Mouse (Mus musculus): Measurements from ENCODE around the gene Pmis2. TPM values are rescaled to one million over a fixed set of nuclear protein-coding genes. Genes with fewer than 3 reads are reported as not detected.

Gene Pmis2
- polyA plus RNA-seq, 1 experiment from 2014 or later, result not detected

- no peak overlapping the region for H3K27ac ChIP-seq
- no peak overlapping the region for H3K4me3 ChIP-seq (replicated peaks; ENCODE audit: low read depth, low read length)
- H3K4me2 ChIP-seq (ENCODE audit: low read length), result no peak overlapping the region
- peaks cover 14% of the 10 kb centered on the region for H3K36me3 ChIP-seq (ENCODE audit: insufficient read depth, low read length)
- DNase-seq (ENCODE audit: low spot score) (no peak), ATAC-seq (replicated peaks; ENCODE audit: low FRiP score, low read depth) (no peak)
- no peaks in the 10 kb centered on the region for H3K27me3 ChIP-seq (ENCODE audit: insufficient read depth, low read length)
- H3K9me3 ChIP-seq (replicated peaks; ENCODE audit: low read length), result no peaks in the 10 kb centered on the region
- no peak for TF ChIP-seq CTCF (IDR thresholded peaks at IDR 0.05; ENCODE audit: low read depth)
- no peaks in the 10 kb centered on the region; the same call in 1 of the 2 replicates for H3K4me1 ChIP-seq (replicated peaks; ENCODE audit: insufficient read depth, low read length)
- no peak overlapping the region for H3K9ac ChIP-seq (ENCODE audit: low read depth, low read length)
- 84% methylated on average over 5 of the region's 5 CpGs for WGBS
These were observed 44.8 kb downstream of the Pmis2 start for GRCm38 (mm10) chr7:30626647-30627046.

- H3K27ac ChIP-seq, result peak within 1 kb of the TSS; percentile 74
- H3K4me3 ChIP-seq (replicated peaks; ENCODE audit: low read depth, low read length), result peak within 1 kb of the TSS; percentile 81
- H3K36me3 ChIP-seq (ENCODE audit: insufficient read depth, low read length), result peaks cover 17% of the 10 kb centered on the region
- DNase-seq (ENCODE audit: low spot score), result peak; percentile 97
- peak; percentile 92 for ATAC-seq (replicated peaks; ENCODE audit: low FRiP score, low read depth)
- H3K27me3 ChIP-seq (ENCODE audit: insufficient read depth, low read length), result no peaks in the 10 kb centered on the region
- WGBS, result 1% methylated on average over 44 of the region's 44 CpGs
- H3K9me3 ChIP-seq (replicated peaks; ENCODE audit: low read length), result no peaks in the 10 kb centered on the region
- no peaks in the 10 kb centered on the region; the same call in 1 of the 2 replicates for H3K4me1 ChIP-seq (replicated peaks; ENCODE audit: insufficient read depth, low read length)
- H3K9ac ChIP-seq (ENCODE audit: low read depth, low read length), result peak within 1 kb of the TSS; percentile 82
- peak within 1 kb of the TSS; percentile 83 for H3K4me2 ChIP-seq (ENCODE audit: low read length)
- no peak for TF ChIP-seq CTCF (IDR thresholded peaks at IDR 0.05; ENCODE audit: low read depth)
These were observed 45.6 kb downstream of the Pmis2 start, which contains the start of gene Cox6b1 for GRCm38 (mm10) chr7:30625530-30626384. Cox6b1 (minus strand) TSS chr7:30626151.

Other genes starting within 250 kb of the Pmis2 start
- gene Nfkbid, start 249.9 kb downstream of the Pmis2 start, polyA plus RNA-seq (2015; fragmentation: Nextera tagmentation; extraction: Ambion mirVana), result 1.1 and 1.2 TPM in 2 replicates
- gene Aplp1, start 226.1 kb downstream of the Pmis2 start, polyA plus RNA-seq (2015; fragmentation: Nextera tagmentation; extraction: Ambion mirVana), result 24.1 and 25.4 TPM in 2 replicates
- 0.65 and 1.5 TPM in 2 replicates for gene Kirrel2, start 213.9 kb downstream of the Pmis2 start, polyA plus RNA-seq (2015; fragmentation: Nextera tagmentation; extraction: Ambion mirVana)
- 3.8 and 4.3 TPM in 2 replicates for gene Nphs1, start 213.3 kb downstream of the Pmis2 start, polyA plus RNA-seq (2015; fragmentation: Nextera tagmentation; extraction: Ambion mirVana)
- gene Prodh2, start 178.0 kb downstream of the Pmis2 start, polyA plus RNA-seq (2015; fragmentation: Nextera tagmentation; extraction: Ambion mirVana), result 22.9 and 34.1 TPM in 2 replicates
- gene Arhgap33, start 136.5 kb downstream of the Pmis2 start, polyA plus RNA-seq (2015; fragmentation: Nextera tagmentation; extraction: Ambion mirVana), result 4.2 TPM in 2 replicates
- gene Hspb6, start 119.4 kb downstream of the Pmis2 start, polyA plus RNA-seq (2015; fragmentation: Nextera tagmentation; extraction: Ambion mirVana), result 15.8 and 17.7 TPM in 2 replicates
- gene Proser3, start 119.3 kb downstream of the Pmis2 start, polyA plus RNA-seq (2015; fragmentation: Nextera tagmentation; extraction: Ambion mirVana), result 5.2 and 5.6 TPM in 2 replicates
- 37.6 and 40.8 TPM in 2 replicates for gene Lin37, start 111.8 kb downstream of the Pmis2 start, polyA plus RNA-seq (2015; fragmentation: Nextera tagmentation; extraction: Ambion mirVana)
- 100 and 102 TPM in 2 replicates for gene U2af1l4, start 108.3 kb downstream of the Pmis2 start, polyA plus RNA-seq (2015; fragmentation: Nextera tagmentation; extraction: Ambion mirVana)
- 5.0 and 7.7 TPM in 2 replicates for gene Gm49396, start 108.3 kb downstream of the Pmis2 start, polyA plus RNA-seq (2015; fragmentation: Nextera tagmentation; extraction: Ambion mirVana)
- 190 TPM in 2 replicates for gene Psenen, start 108.0 kb downstream of the Pmis2 start, polyA plus RNA-seq (2015; fragmentation: Nextera tagmentation; extraction: Ambion mirVana)
- gene Igflr1, start 106.2 kb downstream of the Pmis2 start, polyA plus RNA-seq (2015; fragmentation: Nextera tagmentation; extraction: Ambion mirVana), result 2.4 and 2.5 TPM in 2 replicates
- 4.9 and 5.9 TPM in 2 replicates for gene Kmt2b, start 82.9 kb downstream of the Pmis2 start, polyA plus RNA-seq (2015; fragmentation: Nextera tagmentation; extraction: Ambion mirVana)
- 0.92 and 1.6 TPM in 2 replicates for gene Zbtb32, start 72.7 kb downstream of the Pmis2 start, polyA plus RNA-seq (2015; fragmentation: Nextera tagmentation; extraction: Ambion mirVana)
- gene Upk1a, start 58.8 kb downstream of the Pmis2 start, polyA plus RNA-seq (2015; fragmentation: Nextera tagmentation; extraction: Ambion mirVana), result 35.5 and 48.6 TPM in 2 replicates
- gene Cox6b1, start 45.5 kb downstream of the Pmis2 start, polyA plus RNA-seq (2015; fragmentation: Nextera tagmentation; extraction: Ambion mirVana), result 1,603 and 1,723 TPM in 2 replicates
- not detected in 2 replicates for gene Etv2, start 35.8 kb downstream of the Pmis2 start, polyA plus RNA-seq (2015; fragmentation: Nextera tagmentation; extraction: Ambion mirVana)
- gene Rbm42, start 21.3 kb downstream of the Pmis2 start, polyA plus RNA-seq (2015; fragmentation: Nextera tagmentation; extraction: Ambion mirVana), result 110 and 112 TPM in 2 replicates
- 25.2 and 28.8 TPM in 2 replicates for gene Haus5, start 6.6 kb downstream of the Pmis2 start, polyA plus RNA-seq (2015; fragmentation: Nextera tagmentation; extraction: Ambion mirVana)
- 2.0 and 2.5 TPM in 2 replicates for gene 2200002J24Rik, start 27.3 kb upstream of the Pmis2 start, polyA plus RNA-seq (2015; fragmentation: Nextera tagmentation; extraction: Ambion mirVana)
- 4.6 and 5.0 TPM in 2 replicates for gene Atp4a, start 40.6 kb upstream of the Pmis2 start, polyA plus RNA-seq (2015; fragmentation: Nextera tagmentation; extraction: Ambion mirVana)
- 320 and 325 TPM in 2 replicates for gene Tmem147, start 57.9 kb upstream of the Pmis2 start, polyA plus RNA-seq (2015; fragmentation: Nextera tagmentation; extraction: Ambion mirVana)
- gene Gapdhs, start 72.1 kb upstream of the Pmis2 start, polyA plus RNA-seq (2015; fragmentation: Nextera tagmentation; extraction: Ambion mirVana), result 0.15 and 0.32 TPM in 2 replicates
- gene Sbsn, start 79.9 kb upstream of the Pmis2 start, polyA plus RNA-seq (2015; fragmentation: Nextera tagmentation; extraction: Ambion mirVana), result 2.4 and 2.5 TPM in 2 replicates
- 1.7 and 2.7 TPM in 2 replicates for gene Dmkn, start 92.2 kb upstream of the Pmis2 start, polyA plus RNA-seq (2015; fragmentation: Nextera tagmentation; extraction: Ambion mirVana)
- gene Krtdap, start 116.3 kb upstream of the Pmis2 start, polyA plus RNA-seq (2015; fragmentation: Nextera tagmentation; extraction: Ambion mirVana), result 1.4 and 3.4 TPM in 2 replicates
- gene Ffar2, start 152.2 kb upstream of the Pmis2 start, polyA plus RNA-seq (2015; fragmentation: Nextera tagmentation; extraction: Ambion mirVana), result 0.06 and 0.16 TPM in 2 replicates
- gene Ffar3, start 184.6 kb upstream of the Pmis2 start, polyA plus RNA-seq (2015; fragmentation: Nextera tagmentation; extraction: Ambion mirVana), result 0.20 TPM in 1 of 2 replicates, not detected in the other
- gene Ffar1, start 190.0 kb upstream of the Pmis2 start, polyA plus RNA-seq (2015; fragmentation: Nextera tagmentation; extraction: Ambion mirVana), result 0.03 TPM in 1 of 2 replicates, not detected in the other
- gene Cd22, start 208.7 kb upstream of the Pmis2 start, polyA plus RNA-seq (2015; fragmentation: Nextera tagmentation; extraction: Ambion mirVana), result 0.20 and 0.45 TPM in 2 replicates
- 0.79 and 0.91 TPM in 2 replicates for gene Mag, start 243.3 kb upstream of the Pmis2 start, polyA plus RNA-seq (2015; fragmentation: Nextera tagmentation; extraction: Ambion mirVana)

Data from kidney, postnatal 0 days (tissue).